Mouse (Mus musculus) embryonic facial prominence, embryonic 13.5 days (tissue): ENCODE results near the gene Ngfr. TPM values are rescaled to one million over a fixed set of nuclear protein-coding genes. Genes with fewer than 3 reads are reported as not detected.

Source experiments
- ATAC-seq: fragments of 200-750 bp; cut with Nextera tagmentation; 2 replicates; pipeline ENCODE4 v1.8.0; 2017; ENCODE audit warnings: low read depth; ENCODE audit not compliant: insufficient number of reproducible peaks, insufficient read depth, low FRiP score, low TSS enrichment
- H3K27ac ChIP-seq: fragments of 300-500 bp; sonication (generic); 2 replicates; pipeline ENCODE4 v1.5.1; 2015; ENCODE audit warnings: moderate library complexity, mild to moderate bottlenecking, inconsistent platforms
- H3K27me3 ChIP-seq: fragments of 300-500 bp; sonication (generic); 2 replicates; pipeline ENCODE4 v1.6.1; 2015; ENCODE audit warnings: mild to moderate bottlenecking, inconsistent platforms
- H3K36me3 ChIP-seq: fragments of 300-500 bp; sonication (generic); 2 replicates; pipeline ENCODE4 v1.6.1; 2015; ENCODE audit warnings: mild to moderate bottlenecking, inconsistent platforms
- H3K4me1 ChIP-seq: fragments of 300-500 bp; sonication (generic); 2 replicates; pipeline ENCODE4 v1.6.1; 2015; ENCODE audit warnings: inconsistent platforms
- H3K4me2 ChIP-seq: fragments of 300-500 bp; sonication (generic); 2 replicates; pipeline ENCODE4 v1.6.1; 2015; ENCODE audit warnings: moderate library complexity, mild to moderate bottlenecking, inconsistent platforms
- H3K4me3 ChIP-seq: fragments of 300-500 bp; sonication (generic); 2 replicates; pipeline ENCODE4 v1.5.1; 2015; ENCODE audit warnings: mild to moderate bottlenecking, inconsistent platforms
- H3K9ac ChIP-seq: fragments of 300-500 bp; sonication (generic); 2 replicates; pipeline ENCODE4 v1.6.1; 2015; ENCODE audit warnings: mild to moderate bottlenecking, inconsistent platforms
- H3K9me3 ChIP-seq: fragments of 300-500 bp; sonication (generic); 2 replicates; pipeline ENCODE4 v1.6.1; 2016; ENCODE audit warnings: inconsistent platforms
- WGBS: fragments of 180-500 bp; shearing (Covaris S2); methylation state at CpG from one replicate; pipeline ENCODE4 v1.1.7; 2015; ENCODE audit warnings: mixed read lengths; 5-methylcytosine and 5-hydroxymethylcytosine counted together
- polyA plus RNA-seq: library from polyadenylated mRNA; unstranded; fragments of >200 nt; fragmentation: Nextera tagmentation; extraction: Ambion mirVana; gene quantifications from 2 replicates; pipeline ENCODE4 v1.2.1, GENCODE M21; 2015

The Ngfr gene
- polyA plus RNA-seq, 1 experiment from 2014 or later, result 25.4 TPM

DNA sequence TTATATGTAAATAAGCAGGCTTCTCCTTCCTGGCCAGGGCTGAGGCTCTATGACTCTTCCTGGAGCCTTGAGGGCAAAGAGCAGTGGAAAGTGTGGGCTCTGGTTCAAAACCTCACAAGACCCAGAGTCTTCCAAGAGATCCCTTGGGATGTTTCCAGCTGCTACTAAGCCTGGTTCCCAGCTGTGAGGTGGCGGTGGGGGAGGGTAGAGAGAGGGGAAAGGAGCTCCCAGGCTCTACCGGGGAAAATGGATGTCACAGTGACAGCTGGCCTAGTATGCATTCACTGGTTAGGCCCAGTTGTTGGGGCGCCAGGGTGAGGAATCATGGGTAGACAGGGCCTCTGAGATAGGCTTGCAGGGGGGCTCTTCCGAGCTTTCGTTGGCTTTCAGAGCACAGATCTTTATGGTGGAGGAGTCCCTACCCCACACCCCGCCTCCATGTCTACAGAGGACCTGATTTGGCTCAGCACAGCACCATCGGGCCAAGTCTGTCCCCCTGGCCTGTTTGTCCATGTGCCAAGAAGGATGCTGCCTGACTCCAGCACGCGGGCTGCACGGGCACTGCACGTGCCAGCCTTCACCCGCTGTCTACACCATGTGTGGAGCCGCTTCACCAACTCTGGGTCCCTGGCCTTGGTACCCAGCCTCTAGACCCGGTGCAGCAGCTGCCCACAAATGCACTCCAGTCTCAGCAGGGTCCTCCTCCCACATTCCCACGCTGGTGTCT lies 49.0 kb downstream of the Ngfr start:
- no peak for ATAC-seq
- WGBS, result 65% methylated on average over 15 of the region's 15 CpGs
- no peaks in the 10 kb centered on the region for H3K36me3 ChIP-seq
- H3K9me3 ChIP-seq, result no peaks in the 10 kb centered on the region
- no peak overlapping the region for H3K9ac ChIP-seq
- H3K27me3 ChIP-seq, result no peaks in the 10 kb centered on the region
- no peak overlapping the region for H3K4me2 ChIP-seq
- peaks cover 49% of the 10 kb centered on the region for H3K4me1 ChIP-seq
- no peak overlapping the region for H3K4me3 ChIP-seq
- H3K27ac ChIP-seq, result peak overlapping the region; percentile 34; the same call in 1 of the 2 replicates

GRCm38 (mm10) chr11:95533484-95534160 lies 53.9 kb downstream of the Ngfr start:
- Histone ChIP-seq H3K4me2 (peak overlapping the region; percentile 55), H3K27ac (no peak overlapping the region), H3K36me3 (no peaks in the 10 kb centered on the region), H3K9me3 (no peaks in the 10 kb centered on the region), H3K4me3 (peak overlapping the region; percentile 19), H3K27me3 (0 out of 2 replicates have a peak, but pooled peaks cover 4% of the 10 kb centered on the region), H3K9ac (peak overlapping the region; percentile 51; the same call in 1 of the 2 replicates), H3K4me1 (peaks cover 18% of the 10 kb centered on the region)
- peak; percentile 72; the same call in 1 of the 2 replicates for ATAC-seq
- 23% methylated on average over 24 of the region's 24 CpGs for WGBS

- 73% methylated on average over 13 of the region's 13 CpGs for WGBS
- ATAC-seq, result no peak
- H3K36me3 ChIP-seq, result no peaks in the 10 kb centered on the region
Observed at GRCm38 (mm10) chr11:95532353-95533072, 55.0 kb downstream of the Ngfr start.

GRCm38 (mm10) chr11:95528231-95528630 lies 59.3 kb downstream of the Ngfr start:
- Histone ChIP-seq H3K4me1 (peaks cover 7% of the 10 kb centered on the region), H3K4me2 (no peak overlapping the region), H3K27ac (no peak overlapping the region), H3K36me3 (no peaks in the 10 kb centered on the region), H3K9me3 (no peaks in the 10 kb centered on the region), H3K4me3 (no peak overlapping the region), H3K9ac (no peak overlapping the region), H3K27me3 (0 out of 2 replicates have a peak, but pooled peaks cover 4% of the 10 kb centered on the region)
- 76% methylated on average over 3 of the region's 3 CpGs for WGBS
- no peak for ATAC-seq

More at GRCm38 (mm10) chr11:95532353-95533072, 55.0 kb downstream of the Ngfr start:
- Histone ChIP-seq H3K4me2 (no peak overlapping the region), H3K27ac (no peak overlapping the region), H3K4me3 (no peak overlapping the region), H3K4me1 (0 out of 2 replicates have a peak, but pooled peaks cover 9% of the 10 kb centered on the region), H3K9ac (no peak overlapping the region), H3K27me3 (0 out of 2 replicates have a peak, but pooled peaks cover 4% of the 10 kb centered on the region), H3K9me3 (no peaks in the 10 kb centered on the region)

GRCm38 (mm10) chr11:95527307-95527706 lies 60.2 kb downstream of the Ngfr start:
- Histone ChIP-seq H3K4me2 (no peak overlapping the region), H3K27ac (no peak overlapping the region), H3K27me3 (no peaks in the 10 kb centered on the region), H3K4me3 (no peak overlapping the region), H3K4me1 (peaks cover 7% of the 10 kb centered on the region), H3K9ac (no peak overlapping the region), H3K9me3 (no peaks in the 10 kb centered on the region), H3K36me3 (no peaks in the 10 kb centered on the region)
- no peak for ATAC-seq
- 82% methylated on average over 8 of the region's 8 CpGs for WGBS

DNA sequence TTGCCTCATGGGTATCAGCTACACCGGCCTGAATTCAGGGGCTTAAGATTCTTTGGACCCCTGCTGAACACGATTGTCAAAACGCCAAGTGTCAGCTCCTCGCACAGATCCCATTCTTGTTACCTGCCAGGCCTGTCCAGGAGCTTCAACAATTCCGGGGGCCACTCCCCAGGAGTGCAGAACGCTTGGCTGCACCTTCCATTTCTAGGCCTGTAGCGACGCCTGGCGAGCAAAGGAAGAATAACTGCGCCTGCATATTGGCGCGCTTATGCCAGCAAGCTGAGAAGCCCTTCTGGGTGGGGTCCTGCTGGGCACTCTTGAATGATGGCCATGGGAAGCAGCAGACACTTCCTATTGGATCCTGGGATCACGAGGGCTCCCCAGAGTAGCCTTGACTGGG lies 66.0 kb downstream of the Ngfr start:
- H3K36me3 ChIP-seq, result no peaks in the 10 kb centered on the region
- H3K4me1 ChIP-seq, result peaks cover 47% of the 10 kb centered on the region
- H3K4me3 ChIP-seq, result peak overlapping the region; percentile 28
- H3K27me3 ChIP-seq, result peaks cover under 1% of the 10 kb centered on the region; the same call in 1 of the 2 replicates
- peak overlapping the region; percentile 57 for H3K4me2 ChIP-seq
- ATAC-seq, result 0 out of 2 replicates have a peak, but pooled peaks have one; percentile 35
- WGBS, result 1% methylated on average over 13 of the region's 13 CpGs
- peak overlapping the region; percentile 44; the same call in 1 of the 2 replicates for H3K9ac ChIP-seq
- H3K9me3 ChIP-seq, result no peaks in the 10 kb centered on the region
- no peak overlapping the region; the same call in 1 of the 2 replicates for H3K27ac ChIP-seq

- Histone ChIP-seq H3K4me3 (peak overlapping the region; percentile 26), H3K27ac (peak overlapping the region; percentile 62)
- no peak for ATAC-seq
Observed at GRCm38 (mm10) chr11:95520456-95521072, 67.0 kb downstream of the Ngfr start.

GRCm38 (mm10) chr11:95519996-95520395 lies 67.5 kb downstream of the Ngfr start:
- 59% methylated on average over 3 of the region's 3 CpGs for WGBS
- ATAC-seq, result no peak
- H3K36me3 ChIP-seq, result no peaks in the 10 kb centered on the region
- peak overlapping the region; percentile 62; the same call in 1 of the 2 replicates for H3K27ac ChIP-seq
- no peak overlapping the region for H3K9ac ChIP-seq
- no peak overlapping the region; the same call in 1 of the 2 replicates for H3K4me2 ChIP-seq
- no peak overlapping the region for H3K4me3 ChIP-seq
- H3K4me1 ChIP-seq, result peaks cover 57% of the 10 kb centered on the region
- peaks cover 12% of the 10 kb centered on the region for H3K27me3 ChIP-seq
- no peaks in the 10 kb centered on the region for H3K9me3 ChIP-seq

More at GRCm38 (mm10) chr11:95520456-95521072, 67.0 kb downstream of the Ngfr start:
- Histone ChIP-seq H3K4me2 (peak overlapping the region; percentile 57), H3K27me3 (peaks cover 6% of the 10 kb centered on the region), H3K36me3 (no peaks in the 10 kb centered on the region), H3K9ac (no peak overlapping the region; the same call in 1 of the 2 replicates), H3K4me1 (peaks cover 56% of the 10 kb centered on the region), H3K9me3 (no peaks in the 10 kb centered on the region)
- WGBS, result 6% methylated on average over 27 of the region's 27 CpGs

DNA sequence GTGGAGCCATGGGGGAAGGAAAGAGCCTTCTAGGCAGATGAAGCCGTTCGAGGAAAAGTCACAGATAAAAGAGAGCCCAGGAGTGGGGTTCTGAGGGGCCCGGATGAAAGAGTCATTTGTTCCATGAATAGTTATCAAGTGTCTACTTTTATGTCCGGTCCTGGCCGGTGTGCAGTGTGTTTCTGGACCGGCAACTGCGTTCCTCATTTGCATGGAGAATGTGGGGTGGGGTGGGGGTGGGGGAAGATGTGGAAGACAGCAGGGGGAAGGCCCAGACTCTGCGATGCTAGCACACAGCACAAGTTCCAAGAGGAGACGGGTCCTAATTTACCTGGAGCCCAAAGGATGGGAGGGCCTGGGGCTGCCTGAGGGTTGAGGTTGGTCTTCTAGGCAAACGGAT lies 68.2 kb downstream of the Ngfr start:
- Histone ChIP-seq H3K27ac (no peak overlapping the region), H3K27me3 (peaks cover 19% of the 10 kb centered on the region), H3K4me1 (peaks cover 58% of the 10 kb centered on the region), H3K9ac (no peak overlapping the region), H3K4me2 (no peak overlapping the region), H3K4me3 (no peak overlapping the region), H3K36me3 (no peaks in the 10 kb centered on the region), H3K9me3 (no peaks in the 10 kb centered on the region)
- 55% methylated on average over 10 of the region's 10 CpGs for WGBS
- no peak for ATAC-seq
